Mouse (Mus musculus): ENCODE results near the gene Dock4.

DNA sequence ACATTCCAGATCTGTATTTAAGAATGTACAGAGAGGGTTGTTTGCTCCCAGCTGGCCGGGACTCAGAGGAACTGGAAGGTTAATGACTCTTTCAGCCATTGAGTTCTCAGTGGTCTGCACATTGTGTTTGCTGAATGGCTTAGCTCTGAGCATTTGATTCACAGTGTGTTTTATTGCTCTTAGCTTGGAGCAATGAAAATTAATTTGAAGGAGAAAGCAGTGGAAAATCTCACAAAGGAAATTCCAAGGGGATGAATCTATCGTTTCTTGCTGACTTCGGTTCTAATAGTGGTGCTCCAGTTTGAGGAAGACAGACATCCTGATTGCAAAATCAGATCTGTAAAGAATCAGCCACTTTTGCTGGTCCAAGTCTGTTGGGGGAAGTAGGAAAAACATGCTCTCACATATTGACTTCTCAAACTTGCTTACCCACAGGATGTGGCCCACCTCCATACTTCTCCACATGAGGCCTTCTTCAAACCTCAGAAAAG, 342.9 kb downstream of the Dock4 start:
- no peak for TF ChIP-seq CTCF (IDR thresholded peaks at IDR 0.05; ENCODE audit: extremely low read depth, insufficient read depth, low read length)
- TF ChIP-seq POLR2A (IDR thresholded peaks at IDR 0.05; ENCODE audit: extremely low read depth, insufficient read depth, low read length), result no peak

Measured in cortical plate, adult 2 months (tissue).